Mouse (Mus musculus): ENCODE data around the gene Phf21a. TPM values are rescaled to one million over a fixed set of nuclear protein-coding genes. Genes with fewer than 3 reads are reported as not detected.

The Phf21a gene
- polyA plus RNA-seq, 1 experiment, result 49.2 TPM

DNA sequence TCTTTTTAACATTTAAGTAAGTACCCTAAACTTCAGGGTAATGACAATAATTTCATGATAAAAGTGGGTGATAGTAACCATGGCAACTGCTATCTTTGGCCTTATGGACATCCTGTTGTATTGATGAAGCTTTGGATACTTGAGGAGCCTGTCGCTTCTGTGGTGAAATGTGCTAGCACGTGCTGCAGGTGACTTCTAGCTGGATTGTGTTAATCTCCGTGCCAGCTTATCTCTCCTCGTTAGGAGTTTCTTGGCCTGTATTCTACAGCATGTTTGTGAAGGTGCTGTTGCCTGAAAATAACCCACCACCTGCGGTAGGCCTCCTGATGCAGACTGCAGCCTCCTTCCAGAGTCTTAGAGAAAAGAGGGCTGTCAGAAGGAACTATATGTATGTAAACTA, 98.0 kb downstream of the Phf21a start:
- no peak overlapping the region for H3K27ac ChIP-seq (ENCODE audit: insufficient read depth, low read length)
- WGBS, result 86% methylated on average over 5 of the region's 5 CpGs
- H3K4me1 ChIP-seq (ENCODE audit: control insufficient read depth, insufficient read depth, insufficient read length), result peaks cover 2% of the 10 kb centered on the region
- peaks cover 2% of the 10 kb centered on the region; the same call in 1 of the 2 replicates for H3K36me3 ChIP-seq (ENCODE audit: control insufficient read depth, insufficient read depth, low read length)
- no peak for DNase-seq (ENCODE audit: low read depth in 1 of 2, low spot score in 2 of 2)
- H3K4me3 ChIP-seq (ENCODE audit: extremely low read depth, insufficient read depth, insufficient read length), result no peak overlapping the region
- TF ChIP-seq POLR2A (IDR thresholded peaks at IDR 0.05; ENCODE audit: low read depth, low read length) (no peak), CTCF (IDR thresholded peaks at IDR 0.05; ENCODE audit: extremely low read depth, insufficient read depth, insufficient read length, insufficient replicate concordance) (no peak)
- no peaks in the 10 kb centered on the region for H3K27me3 ChIP-seq (ENCODE audit: control insufficient read depth, insufficient read depth, low read length)

DNA sequence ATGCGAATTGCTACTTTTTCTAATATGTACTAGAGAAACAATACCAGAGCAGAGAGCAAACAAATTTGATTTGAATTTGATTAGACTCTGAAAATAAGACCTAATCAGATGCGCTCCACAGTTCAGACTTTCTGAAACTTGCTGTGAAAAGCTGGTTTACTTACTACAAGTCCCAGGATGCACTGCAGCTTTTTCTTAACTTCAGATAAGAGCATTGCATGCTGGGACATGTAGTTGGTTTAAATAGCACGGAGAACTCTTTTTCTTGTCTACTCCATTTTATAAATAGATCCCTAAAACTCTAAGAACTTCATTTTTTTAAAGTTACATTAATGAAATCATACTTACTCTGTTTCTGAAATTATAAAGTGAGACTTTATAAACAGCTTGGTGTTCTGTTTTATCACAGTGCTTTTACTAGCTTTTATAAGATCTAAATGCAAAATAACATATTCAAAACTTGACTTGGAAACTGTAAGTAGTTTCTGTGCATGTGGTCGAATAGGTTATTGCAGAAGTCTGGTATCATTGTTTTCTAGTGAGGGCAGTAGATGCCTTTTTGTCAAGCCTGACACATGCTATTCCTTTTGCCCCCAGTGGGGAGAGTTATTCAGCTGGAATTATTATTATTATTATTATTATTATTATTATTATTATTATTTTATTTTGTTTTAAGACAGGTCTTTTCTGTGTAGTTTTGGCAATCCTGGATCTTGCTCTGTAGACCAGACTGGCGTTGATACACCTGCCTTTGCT, 99.1 kb downstream of the Phf21a start:
- peak; percentile 33 to 70 for DNase-seq (ENCODE audit: low read depth in 1 of 2, low spot score in 2 of 2)
- Histone ChIP-seq H3K27me3 (ENCODE audit: control insufficient read depth, insufficient read depth, low read length) (no peaks in the 10 kb centered on the region), H3K27ac (ENCODE audit: insufficient read depth, low read length) (no peak overlapping the region), H3K36me3 (ENCODE audit: control insufficient read depth, insufficient read depth, low read length) (peaks cover 2% of the 10 kb centered on the region; the same call in 1 of the 2 replicates), H3K4me1 (ENCODE audit: control insufficient read depth, insufficient read depth, insufficient read length) (peaks cover under 1% of the 10 kb centered on the region), H3K4me3 (ENCODE audit: extremely low read depth, insufficient read depth, insufficient read length) (no peak overlapping the region)
- no peak for TF ChIP-seq POLR2A (IDR thresholded peaks at IDR 0.05; ENCODE audit: low read depth, low read length)
- TF ChIP-seq CTCF (IDR thresholded peaks at IDR 0.05; ENCODE audit: extremely low read depth, insufficient read depth, insufficient read length, insufficient replicate concordance), result no peak
- WGBS, result 52% methylated on average over 5 of the region's 5 CpGs

DNA sequence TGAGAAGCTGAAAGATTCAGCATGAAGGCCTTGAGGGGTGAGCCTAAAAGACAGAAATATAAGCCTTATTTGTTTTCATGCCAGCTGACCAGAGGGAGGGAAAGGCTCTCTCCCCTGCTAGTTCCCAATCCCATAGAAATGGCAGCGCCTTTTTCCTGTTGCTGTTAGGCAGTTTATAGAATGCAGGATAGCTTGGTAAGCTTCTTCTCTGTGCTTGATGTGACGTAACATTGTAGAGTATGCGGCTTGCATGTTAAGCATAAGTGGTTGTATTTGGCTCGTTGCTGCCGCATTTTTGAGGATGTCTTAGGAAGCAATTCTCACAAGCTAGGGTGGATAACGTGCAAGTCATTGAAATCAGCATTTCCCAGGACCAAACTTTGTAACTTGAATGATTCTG, 105.2 kb downstream of the Phf21a start:
- Histone ChIP-seq H3K27me3 (ENCODE audit: control insufficient read depth, insufficient read depth, low read length) (no peaks in the 10 kb centered on the region), H3K27ac (ENCODE audit: insufficient read depth, low read length) (no peak overlapping the region), H3K4me1 (ENCODE audit: control insufficient read depth, insufficient read depth, insufficient read length) (peaks cover 13% of the 10 kb centered on the region), H3K36me3 (ENCODE audit: control insufficient read depth, insufficient read depth, low read length) (no peaks in the 10 kb centered on the region), H3K4me3 (ENCODE audit: extremely low read depth, insufficient read depth, insufficient read length) (no peak overlapping the region)
- DNase-seq (ENCODE audit: low read depth in 1 of 2, low spot score in 2 of 2), result no peak
- no peak for TF ChIP-seq POLR2A (IDR thresholded peaks at IDR 0.05; ENCODE audit: low read depth, low read length)
- whole genome bisulfite sequencing, result 83% methylated on average over 6 of the region's 6 CpGs

DNA sequence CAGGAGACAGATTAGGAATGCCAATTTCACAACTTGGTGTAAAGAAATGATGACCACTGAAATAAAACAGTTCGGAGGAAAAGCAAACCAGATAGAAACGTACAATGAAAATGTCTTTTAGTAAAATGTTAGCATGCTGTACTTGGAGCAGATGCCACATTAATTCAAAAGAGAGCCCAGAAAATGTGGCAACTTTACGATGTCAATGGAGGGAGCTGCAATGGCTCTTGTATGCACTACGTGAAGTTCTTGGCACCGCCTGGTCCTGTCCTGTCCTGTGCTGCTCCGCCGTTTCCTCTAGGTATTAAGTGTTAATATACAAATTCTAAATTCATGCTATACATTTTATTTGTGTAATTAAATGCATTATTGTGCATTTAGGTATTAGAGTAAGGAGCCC, 105.8 kb downstream of the Phf21a start:
- Histone ChIP-seq H3K4me1 (ENCODE audit: control insufficient read depth, insufficient read depth, insufficient read length) (peaks cover 13% of the 10 kb centered on the region), H3K27me3 (ENCODE audit: control insufficient read depth, insufficient read depth, low read length) (no peaks in the 10 kb centered on the region), H3K4me3 (ENCODE audit: extremely low read depth, insufficient read depth, insufficient read length) (no peak overlapping the region), H3K36me3 (ENCODE audit: control insufficient read depth, insufficient read depth, low read length) (no peaks in the 10 kb centered on the region), H3K27ac (ENCODE audit: insufficient read depth, low read length) (no peak overlapping the region)
- 95% methylated on average over 7 of the region's 7 CpGs for WGBS
- TF ChIP-seq CTCF (IDR thresholded peaks at IDR 0.05; ENCODE audit: extremely low read depth, insufficient read depth, insufficient read length, insufficient replicate concordance) (no peak), POLR2A (IDR thresholded peaks at IDR 0.05; ENCODE audit: low read depth, low read length) (no peak)
- DNase-seq (ENCODE audit: low read depth in 1 of 2, low spot score in 2 of 2), result no peak

DNA sequence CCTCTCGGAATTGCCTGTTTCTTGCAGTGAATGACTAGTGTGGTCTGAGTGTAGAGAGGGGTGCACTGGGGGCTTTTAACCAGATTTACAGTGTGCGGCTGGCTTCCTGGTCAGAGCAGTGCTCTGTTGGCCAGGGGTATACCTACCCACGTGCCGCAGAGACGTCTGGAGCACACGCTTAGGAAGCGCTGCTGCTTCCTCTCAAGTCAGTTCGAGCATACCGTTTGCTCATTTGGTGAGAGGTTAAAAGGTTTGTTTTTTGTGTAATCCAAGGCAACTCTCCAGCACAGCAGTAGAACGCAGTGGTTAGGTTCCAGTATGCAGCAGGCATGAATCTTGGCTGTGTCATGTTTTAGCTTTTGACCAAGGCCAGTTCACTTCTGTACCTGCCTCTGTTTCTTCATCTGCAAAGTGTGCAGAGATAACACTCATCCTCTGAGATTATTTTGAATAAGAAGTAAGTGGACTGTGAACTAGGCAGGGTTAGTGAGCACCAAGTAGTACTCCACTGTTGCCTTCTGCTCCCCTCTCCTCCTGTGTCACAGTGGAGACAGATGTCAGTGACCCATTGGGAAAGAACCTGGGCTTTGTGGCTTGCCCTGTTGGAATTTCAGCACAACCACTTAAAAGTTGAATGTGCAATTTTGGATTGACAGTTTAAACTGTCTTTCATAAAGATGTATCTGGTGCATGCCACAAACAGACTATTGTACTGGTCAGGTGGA, 106.8 kb downstream of the Phf21a start:
- no peak for TF ChIP-seq CTCF (IDR thresholded peaks at IDR 0.05; ENCODE audit: extremely low read depth, insufficient read depth, insufficient read length, insufficient replicate concordance)
- no peak for TF ChIP-seq POLR2A (IDR thresholded peaks at IDR 0.05; ENCODE audit: low read depth, low read length)
- no peak for DNase-seq (ENCODE audit: low read depth in 1 of 2, low spot score in 2 of 2)
- WGBS, result 26% methylated on average over 10 of the region's 10 CpGs
- H3K4me1 ChIP-seq (ENCODE audit: control insufficient read depth, insufficient read depth, insufficient read length), result peaks cover 20% of the 10 kb centered on the region
- H3K4me3 ChIP-seq (ENCODE audit: extremely low read depth, insufficient read depth, insufficient read length), result no peak overlapping the region
- H3K27me3 ChIP-seq (ENCODE audit: control insufficient read depth, insufficient read depth, low read length), result no peaks in the 10 kb centered on the region
- no peaks in the 10 kb centered on the region for H3K36me3 ChIP-seq (ENCODE audit: control insufficient read depth, insufficient read depth, low read length)
- peak overlapping the region; percentile 46 for H3K27ac ChIP-seq (ENCODE audit: insufficient read depth, low read length)

DNA sequence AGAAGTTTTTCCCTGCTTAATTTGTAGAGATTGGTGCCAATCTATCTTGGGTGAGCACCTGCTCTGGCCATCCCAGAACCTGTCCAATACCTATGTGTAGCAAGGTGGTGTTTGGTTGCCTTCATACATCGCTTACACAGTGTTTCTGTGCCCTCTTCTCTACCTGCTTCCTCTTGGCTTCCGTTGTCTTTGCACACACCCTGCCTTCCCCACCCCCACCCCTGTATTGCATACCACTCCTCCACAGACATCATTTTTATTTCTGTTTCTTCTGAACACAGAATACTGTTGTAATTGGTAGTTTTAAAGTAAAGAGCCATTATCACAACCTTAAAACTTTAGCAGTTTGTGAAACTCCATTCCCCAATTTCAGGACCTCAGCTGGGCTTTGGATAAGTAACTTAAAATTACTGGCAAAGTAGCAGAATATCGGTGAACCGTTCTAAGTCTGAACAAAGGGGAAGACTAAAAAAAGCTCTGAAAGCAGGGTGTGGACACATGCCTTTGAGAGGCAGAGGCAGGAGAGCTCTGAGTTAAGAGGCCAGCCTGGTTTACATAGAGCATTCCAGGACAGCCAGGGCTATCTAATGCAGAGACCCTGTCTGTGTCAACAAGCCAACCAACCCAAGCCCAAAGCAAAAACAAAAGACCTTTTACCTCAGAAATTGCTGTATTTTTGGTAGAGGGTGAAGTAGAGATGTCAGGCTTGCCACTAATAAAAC, 109.6 kb downstream of the Phf21a start:
- Histone ChIP-seq H3K36me3 (ENCODE audit: control insufficient read depth, insufficient read depth, low read length) (no peaks in the 10 kb centered on the region), H3K27me3 (ENCODE audit: control insufficient read depth, insufficient read depth, low read length) (no peaks in the 10 kb centered on the region), H3K4me1 (ENCODE audit: control insufficient read depth, insufficient read depth, insufficient read length) (peaks cover 28% of the 10 kb centered on the region), H3K27ac (ENCODE audit: insufficient read depth, low read length) (peak overlapping the region; percentile 86), H3K4me3 (ENCODE audit: extremely low read depth, insufficient read depth, insufficient read length) (no peak overlapping the region)
- DNase-seq (ENCODE audit: low read depth in 1 of 2, low spot score in 2 of 2), result no peak
- TF ChIP-seq POLR2A (IDR thresholded peaks at IDR 0.05; ENCODE audit: low read depth, low read length) (peak; percentile 31; the same call in 1 of the 2 replicates), CTCF (IDR thresholded peaks at IDR 0.05; ENCODE audit: extremely low read depth, insufficient read depth, insufficient read length, insufficient replicate concordance) (no peak)
- WGBS, result 4% methylated on average over 4 of the region's 4 CpGs

All from spleen, adult 2 months (tissue).